Mouse (Mus musculus): Measurements from ENCODE around the gene Ptk7.
"Not testable (repeated sequence)": the region's sequence is repeated elsewhere in the genome, so short reads cannot be mapped to it uniquely, and the experiment has no call there.

Gene Ptk7

DNA sequence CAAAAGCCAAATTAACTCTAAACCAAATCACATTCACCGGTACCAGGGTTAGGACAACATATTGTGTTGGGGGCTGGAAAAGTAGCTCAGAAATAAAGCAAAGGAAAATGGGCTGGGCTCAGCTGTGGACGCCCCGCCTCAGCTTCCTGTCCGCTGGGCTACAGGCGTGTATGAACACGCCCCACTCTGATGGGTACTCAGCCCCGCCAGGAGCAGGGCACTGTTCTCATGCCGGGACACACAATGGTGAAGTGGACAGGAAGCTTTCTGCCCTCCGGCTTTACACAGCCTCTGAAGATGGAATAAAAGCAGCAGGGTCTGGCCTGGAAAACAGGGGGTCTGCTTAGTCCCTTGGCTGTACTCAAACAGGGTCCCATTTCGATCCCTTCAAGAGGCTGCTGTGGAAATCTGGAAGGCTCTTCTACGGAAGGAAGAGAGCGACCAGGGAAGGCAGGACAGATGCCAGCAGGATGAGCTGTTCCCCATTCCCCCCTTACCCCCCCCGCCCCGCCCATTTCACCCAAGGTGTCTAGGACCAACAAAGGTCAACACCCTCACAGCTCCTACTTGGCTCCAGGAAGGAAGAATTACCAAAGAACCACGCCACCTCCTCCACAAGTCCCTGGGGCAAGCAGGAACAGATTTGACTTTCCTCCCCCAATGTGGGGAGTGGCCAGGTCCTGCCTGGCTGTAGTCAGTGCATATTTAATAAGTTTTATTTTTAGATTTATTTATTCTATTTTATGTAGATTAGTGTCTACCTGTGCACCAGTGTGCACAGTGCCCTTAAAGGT lies 19.4 kb downstream of the Ptk7 start:
- no peak for DNase-seq (ENCODE audit: low spot score)

DNA sequence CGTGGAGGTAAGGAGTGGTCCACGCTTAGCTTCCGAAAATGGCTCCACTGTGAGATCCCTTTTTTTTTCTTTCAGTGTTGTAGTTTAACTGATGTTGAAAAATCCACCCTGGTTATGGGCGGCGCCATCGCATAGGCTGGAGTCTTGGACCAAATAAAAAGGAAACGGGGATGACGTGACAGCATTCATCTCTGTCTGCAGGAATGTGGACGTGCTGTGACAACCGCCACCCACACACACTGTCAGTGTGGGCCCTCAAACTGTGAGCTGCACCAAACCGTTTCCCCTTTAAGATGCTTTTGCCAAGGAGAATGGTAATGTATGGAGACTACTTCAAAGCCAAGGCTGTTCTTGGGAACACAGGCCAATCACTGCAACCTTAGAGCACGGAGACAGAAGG lies 23.3 kb downstream of the Ptk7 start:
- DNase-seq (ENCODE audit: low spot score): no peak

DNA sequence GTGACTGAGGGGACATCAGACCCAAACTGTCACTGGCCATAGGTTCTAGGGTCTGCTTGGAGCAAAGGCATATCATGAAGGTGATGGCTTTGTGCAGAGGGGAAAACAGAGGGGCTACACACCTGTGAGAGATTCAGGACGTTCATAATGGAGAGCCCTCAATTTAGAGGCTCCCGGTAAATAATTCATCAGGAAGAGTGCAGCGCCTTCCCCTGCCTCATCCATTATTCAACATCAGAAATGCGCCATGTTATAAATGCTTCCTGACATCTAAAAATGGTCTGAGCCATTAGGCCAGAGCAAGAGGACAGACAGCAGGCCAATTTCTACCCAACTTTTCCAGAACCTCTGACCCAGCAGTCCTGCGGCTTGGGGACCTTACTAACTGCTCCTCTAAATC lies 24.2 kb downstream of the Ptk7 start:
- DNase-seq (ENCODE audit: low spot score): no peak

DNA sequence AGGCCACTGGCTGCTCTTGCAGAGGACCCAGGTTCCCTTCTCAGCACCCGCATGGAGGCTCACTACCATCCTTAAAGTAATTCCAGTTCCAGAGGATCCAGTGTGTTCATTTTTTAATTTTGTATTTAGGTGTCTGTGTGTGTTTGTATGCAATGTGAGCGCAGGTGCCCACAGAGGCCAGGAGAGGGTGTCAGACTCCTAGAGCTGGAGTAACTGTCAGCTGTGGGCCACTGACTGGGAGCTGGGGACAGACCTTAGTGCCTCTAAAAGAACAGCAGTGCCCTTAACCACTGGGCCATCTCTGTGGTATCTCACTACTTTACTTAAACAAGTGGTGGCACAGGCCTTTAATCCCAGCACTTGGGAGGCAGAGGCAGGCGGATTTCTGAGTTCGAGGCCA lies 26.1 kb downstream of the Ptk7 start:
- DNase-seq (ENCODE audit: low spot score): no peak

DNA sequence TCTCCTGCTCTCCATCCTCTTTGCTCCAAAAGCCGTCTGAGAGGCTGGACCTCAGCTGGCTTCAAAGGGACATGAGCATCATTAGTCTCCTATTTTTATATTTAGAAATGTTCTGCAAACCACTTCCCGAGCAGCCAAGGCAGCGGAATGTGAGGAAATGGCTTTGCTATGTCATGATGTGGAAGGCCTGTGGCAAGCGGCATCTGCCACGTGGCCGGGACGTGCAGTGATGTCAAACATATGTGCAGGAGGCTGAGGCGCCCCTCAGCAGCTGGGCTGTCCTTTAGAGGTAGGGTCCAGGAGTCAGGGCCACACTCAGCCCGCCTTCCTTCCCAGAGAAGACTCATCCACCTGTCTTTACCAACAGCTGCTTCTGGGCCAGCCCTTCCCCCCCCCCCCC lies 27.1 kb downstream of the Ptk7 start:
- no peak for DNase-seq (ENCODE audit: low spot score)

DNA sequence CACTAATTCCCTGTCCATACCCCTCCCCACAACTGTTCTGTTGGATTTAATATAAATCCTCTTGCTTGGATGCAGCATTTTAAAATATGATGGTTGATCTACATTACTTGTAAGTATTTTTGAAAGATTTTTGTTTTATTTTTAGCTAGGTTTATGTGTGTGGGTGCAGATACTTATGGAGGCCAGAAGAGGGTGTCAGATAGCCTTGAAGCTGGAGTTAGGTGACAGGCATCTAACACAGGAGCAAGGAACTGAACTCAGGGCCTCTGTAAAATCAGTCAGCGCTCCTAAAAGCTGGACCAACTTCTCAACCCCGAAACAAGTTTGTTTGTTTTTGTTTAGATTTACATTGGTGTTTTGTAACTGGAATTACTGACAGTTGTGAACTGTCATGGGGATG lies 28.7 kb downstream of the Ptk7 start:
- no peak for DNase-seq (ENCODE audit: low spot score)

DNA sequence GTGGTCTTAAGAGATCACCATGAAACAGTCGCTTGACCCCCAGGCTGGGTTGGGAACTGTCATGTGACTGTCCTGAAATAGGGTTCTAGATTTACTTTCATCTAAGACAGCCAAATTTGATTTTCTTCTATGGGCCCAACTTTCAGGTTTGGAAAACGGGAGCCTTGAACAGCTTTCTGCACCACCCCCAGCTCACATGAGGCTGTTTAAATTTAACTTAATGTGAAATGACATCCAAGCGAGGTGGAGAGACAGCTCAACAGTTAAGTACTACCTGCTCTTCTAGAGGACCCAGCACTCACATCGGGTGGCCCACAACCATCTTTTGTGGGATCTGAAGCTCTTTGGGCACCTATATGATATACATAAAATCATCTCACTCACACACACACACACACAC lies 30.3 kb downstream of the Ptk7 start:
- no peak for DNase-seq (ENCODE audit: low spot score)

DNA sequence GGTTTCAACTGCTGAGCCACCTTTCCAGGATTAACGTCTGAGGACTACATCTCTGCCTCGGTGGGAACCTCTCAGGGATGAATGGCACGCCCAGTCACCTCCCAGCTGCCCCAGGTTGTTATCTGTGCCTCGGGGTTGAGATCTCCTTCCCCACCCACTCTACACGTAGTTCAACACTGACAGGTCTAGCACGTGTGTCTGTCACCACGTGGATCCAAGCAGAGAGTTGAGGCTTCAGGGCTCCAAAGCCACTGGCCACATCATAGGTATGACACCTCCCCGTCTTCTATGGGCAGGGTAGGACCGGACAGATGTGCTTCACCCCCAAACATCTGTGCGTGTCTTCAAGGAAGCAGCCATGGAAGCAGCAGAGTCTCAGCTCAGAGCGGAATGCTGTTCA lies 31.3 kb downstream of the Ptk7 start:
- no peak for DNase-seq (ENCODE audit: low spot score)

DNA sequence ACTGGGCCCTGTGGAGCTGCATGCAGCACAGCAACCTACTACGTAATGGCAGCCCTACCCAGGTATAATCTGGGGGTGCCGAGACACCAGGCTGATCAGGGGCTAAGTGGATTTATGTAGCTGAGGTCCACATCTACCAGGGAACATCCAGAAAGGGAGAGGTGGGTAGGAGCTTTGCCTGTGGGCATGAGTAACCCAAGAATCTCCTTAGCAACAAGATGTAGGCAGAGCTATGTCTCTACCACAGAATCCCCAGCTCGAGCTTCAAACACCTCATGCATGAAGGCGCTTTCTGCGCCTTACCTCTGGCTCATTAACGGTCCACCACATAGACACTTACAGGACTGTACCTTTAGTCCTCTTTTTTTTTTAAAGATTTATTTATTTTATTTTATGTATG lies 34.0 kb downstream of the Ptk7 start:
- no peak for DNase-seq (ENCODE audit: low spot score)

DNA sequence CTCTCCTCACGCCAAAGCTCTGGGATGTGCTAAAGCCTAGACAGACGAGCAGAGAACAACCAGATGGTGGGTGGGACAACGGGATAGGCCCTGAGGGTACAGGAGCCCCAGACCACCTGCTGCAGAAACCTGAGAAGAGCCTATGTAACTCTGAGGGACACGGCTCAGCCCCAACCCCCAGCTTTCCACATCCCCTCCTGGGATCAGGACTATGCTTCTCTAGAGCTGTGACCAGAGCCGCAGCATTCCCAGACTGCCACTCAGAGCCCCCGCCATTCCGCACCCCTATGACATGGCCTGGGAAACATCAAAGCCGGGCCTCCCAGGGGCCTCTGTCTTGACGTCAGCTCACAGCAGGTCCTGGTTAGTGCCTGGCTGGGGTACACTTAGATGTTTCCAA lies 34.7 kb downstream of the Ptk7 start:
- no peak for DNase-seq (ENCODE audit: low spot score)

DNA sequence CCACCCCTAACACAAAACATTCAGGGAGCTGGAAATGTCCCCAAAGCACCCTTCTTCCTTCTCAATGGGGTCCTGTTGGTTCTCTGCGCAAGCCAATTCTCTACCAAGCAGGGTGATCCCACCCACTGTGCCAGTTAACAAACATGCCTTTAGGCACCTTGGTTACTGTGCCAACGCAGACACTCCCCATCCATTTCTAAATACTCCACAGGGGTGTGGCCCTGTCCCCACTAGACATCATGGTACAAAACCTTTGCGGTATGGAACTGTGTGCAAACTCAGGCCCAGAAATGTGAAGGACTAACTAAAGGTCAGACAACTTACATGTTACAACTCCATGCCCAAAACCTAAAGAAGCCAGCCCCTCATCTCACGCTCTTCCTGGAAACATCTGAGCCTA lies 36.2 kb downstream of the Ptk7 start:
- DNase-seq (ENCODE audit: low spot score): no peak

DNA sequence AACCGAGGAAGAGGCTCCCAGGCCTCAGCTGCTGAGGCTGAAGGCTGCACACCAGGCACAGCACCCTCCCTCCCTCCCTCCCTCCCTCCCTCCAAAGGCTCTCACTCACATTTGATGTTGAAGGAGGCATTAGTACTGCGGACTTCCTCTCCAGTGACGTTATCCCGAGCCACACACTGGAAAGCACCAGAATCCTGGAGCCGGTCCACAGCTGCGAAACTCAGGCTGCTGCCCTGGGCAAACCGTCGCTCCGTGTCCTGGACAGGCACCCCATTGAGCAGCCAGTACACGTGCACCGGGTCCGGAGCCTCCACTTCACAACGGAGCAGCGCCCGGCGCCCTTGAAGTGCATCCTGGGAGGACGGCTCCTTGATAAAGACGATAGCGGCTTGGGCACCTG lies 37.9 kb downstream of the Ptk7 start:
- DNase-seq (ENCODE audit: low spot score): no peak

DNA sequence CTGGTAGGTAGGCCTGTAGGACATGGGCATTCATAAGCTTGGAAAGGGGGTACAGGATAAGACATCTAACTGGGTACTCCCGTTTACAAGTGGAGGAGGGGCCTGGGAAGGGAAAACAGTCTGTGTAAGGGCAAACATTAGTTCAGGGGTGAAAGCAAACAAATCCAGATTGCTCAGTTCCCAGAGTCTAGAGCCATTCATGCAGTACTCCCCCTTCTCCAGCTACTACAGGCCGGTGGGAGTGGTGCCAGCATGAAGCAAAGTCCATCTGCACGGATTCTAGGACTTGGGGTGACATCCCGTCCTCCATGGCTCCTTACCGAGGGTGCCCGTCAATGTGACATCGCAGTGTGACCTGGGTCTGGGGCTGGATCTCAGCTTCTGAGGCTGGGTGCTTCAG lies 38.9 kb downstream of the Ptk7 start:
- DNase-seq (ENCODE audit: low spot score): no peak

DNA sequence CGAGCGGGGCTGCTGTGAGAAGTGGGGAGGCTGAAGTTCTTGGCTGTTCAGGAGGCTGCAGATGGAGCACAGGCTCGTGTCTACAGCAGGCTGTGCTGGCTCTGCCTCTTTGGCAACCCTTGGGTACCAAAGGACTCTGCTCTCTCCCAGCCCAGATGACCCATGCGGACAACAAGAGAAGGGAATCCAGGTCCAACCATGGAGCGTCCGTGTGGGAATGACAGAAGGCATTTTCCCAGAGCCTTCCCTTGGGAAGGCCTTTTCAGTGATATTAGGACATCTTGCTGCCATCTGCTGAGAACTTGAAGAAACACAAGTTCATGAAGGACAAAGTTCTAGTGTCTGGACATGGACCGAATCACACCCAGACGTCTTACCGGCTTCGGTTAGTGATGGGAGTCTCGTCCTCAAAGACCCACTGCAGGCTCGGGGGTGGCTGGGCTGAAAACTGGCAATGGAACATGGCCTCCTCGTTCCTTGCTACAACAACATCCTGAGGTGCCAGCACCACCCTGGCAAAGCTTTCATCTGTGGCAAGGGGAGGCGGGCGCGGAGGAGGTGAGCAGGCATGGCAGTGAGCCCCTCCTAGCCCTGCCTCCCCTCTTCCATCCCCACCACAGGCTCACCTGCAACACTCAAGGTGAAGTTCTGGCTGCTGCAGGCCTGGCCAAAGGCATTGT lies 39.5 kb downstream of the Ptk7 start:
- DNase-seq (ENCODE audit: low spot score): no peak

DNA sequence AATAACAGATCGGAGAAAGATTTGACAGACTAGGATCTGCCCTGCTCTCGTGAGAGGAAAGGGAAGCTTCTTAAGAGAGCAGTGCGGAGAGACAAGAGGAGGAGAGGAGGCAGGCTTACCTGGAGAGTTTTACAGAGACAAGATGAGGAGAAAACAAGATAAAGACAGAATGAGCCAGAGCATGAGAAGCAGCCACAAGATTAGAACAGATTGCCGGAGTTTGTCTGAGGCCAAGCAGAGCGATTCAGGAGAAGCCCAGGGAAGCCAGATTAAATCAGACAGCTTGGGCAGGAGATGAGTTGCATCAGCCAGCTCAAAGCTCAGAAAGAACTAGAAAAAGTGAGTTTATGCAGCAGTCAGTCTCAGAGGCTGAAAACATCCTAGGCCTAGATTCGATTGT lies 40.4 kb downstream of the Ptk7 start:
- DNase-seq (ENCODE audit: low spot score): no peak

DNA sequence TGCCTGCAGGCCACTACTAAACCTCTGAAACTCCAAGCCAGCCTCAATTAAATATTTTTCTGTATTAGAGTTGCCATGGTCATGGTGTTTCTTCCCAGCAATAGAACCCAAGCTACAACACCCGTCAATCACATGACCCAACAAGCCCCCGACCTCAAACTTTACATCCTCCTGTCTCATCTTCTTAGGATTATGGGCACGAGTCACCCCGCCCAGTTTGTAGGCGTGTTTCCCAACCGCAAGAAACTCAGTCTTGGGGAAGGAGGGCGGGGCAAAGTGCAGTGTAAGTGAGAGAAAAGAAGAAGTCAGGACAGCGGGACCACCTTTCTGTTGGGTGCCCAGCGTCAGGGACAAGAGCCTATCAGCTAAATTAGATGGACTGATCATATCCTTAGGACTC lies 41.1 kb downstream of the Ptk7 start:
- no peak for DNase-seq (ENCODE audit: low spot score)

DNA sequence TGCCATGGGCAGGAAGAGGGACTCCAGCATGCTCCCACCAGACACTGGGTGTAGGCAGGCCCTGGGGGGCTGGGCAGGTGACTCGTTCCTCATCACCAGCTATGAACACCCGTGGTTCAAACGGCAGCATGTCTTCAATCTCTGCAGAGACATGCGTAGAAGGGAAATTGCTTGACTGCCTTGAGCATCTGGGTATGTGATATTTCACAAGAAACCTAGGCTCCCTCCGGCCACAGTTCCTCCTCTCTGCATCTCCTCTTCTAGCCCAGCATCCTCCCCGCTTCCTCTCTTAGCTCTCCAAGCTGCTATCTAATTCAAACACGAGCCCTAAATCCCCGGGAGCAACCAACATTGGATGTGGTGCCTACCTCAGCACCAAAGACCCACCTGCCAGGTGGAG lies 43.0 kb downstream of the Ptk7 start:
- no peak for DNase-seq (ENCODE audit: low spot score)

DNA sequence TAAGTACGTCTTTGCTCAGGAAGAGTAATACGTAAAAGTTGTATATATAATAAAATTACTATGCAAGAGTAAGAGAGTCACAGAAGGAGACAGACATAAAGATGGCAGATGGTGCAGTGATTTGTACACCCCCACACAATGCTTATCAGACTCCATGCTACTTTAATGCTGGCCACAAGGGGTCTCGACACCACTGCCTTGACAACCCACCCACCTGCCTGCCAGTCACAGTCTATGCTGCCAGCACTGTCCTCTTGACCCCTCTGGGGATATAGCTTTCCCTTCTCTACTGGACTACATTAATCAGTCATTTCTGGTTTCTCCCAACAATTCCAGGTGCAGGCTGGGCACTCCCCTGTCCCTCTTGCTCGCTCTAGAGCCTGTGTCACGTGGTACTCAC lies 50.7 kb downstream of the Ptk7 start:
- DNase-seq (ENCODE audit: low spot score): no peak

DNA sequence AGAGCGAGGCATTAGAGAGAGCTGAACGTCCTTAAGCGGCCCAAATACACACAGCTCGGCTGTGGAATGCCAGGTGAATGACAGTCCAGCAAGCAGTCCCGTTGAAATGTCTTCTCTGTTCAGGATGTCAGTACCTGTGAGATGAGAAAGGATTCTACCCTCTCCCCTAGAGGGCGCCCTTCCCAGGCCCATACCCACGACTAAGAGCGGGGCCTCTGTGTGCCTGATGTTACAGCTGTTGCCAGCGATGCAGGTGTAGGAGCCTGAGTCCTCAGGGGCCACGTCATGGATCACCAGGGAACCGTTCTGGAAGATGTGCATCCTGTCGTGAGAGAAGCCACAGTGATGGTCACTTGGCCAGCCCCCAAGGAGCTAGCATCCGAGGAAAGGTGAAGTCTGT lies 53.2 kb downstream of the Ptk7 start:
- DNase-seq (ENCODE audit: low spot score): no peak

DNA sequence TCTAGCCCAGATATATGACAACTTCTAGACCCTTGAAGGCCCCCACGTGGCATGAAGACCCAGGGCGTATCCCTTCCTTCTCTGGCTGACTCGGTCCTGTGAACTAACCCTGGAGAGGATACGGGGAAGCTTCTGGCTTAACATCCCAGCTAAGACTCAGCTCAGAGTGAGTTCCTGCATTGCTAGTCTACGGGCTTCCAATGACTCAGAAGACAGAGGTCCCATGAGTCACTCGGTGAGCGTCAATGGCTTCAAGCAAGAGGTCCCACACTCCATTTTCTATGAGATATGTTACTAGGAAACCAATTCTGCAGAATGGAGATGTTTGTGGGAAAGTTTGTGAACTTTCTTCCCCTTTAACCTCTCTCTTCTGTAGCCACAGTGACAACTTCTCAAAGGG lies 54.8 kb downstream of the Ptk7 start:
- DNase-seq (ENCODE audit: low spot score): no peak

DNA sequence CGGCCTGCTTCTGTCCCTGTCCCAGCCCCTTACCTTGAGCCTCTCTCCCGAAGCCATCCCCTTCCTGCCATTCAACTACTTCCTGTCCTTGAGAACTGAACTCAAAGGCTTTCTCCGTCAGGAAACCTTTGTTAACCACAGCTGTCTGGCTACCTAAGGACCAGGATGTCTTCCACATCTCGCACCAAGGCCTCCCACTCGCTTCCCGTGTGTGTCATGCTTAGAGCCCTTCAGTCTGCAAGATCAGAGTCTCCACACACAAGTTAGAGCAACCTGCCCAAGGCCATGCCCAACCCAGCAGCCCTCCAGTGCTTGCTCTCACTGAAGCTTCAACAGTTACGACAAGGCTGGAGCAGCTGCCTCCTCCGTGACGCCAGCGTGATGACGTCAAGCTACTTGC lies 58.3 kb downstream of the Ptk7 start:
- DNase-seq (ENCODE audit: low spot score): no peak

DNA sequence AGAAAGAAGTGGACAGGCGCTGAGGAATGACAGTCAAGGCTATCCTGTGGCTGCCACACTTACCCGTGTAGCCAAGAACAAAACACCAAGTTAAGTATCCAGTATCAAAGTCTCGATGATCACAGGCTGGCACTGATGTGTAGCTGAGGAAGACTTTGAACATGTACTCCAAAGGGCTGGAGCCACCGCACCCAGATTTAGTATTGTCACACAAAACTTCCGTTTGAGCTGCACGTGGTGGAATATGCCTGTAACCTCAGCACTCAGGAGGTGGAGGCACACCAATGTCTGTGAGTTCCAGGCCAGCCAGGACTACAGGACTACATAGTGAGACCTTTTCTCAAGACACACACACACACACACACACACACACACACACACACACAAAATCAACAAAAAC lies 70.2 kb downstream of the Ptk7 start:
- no peak for DNase-seq (ENCODE audit: low spot score)

DNA sequence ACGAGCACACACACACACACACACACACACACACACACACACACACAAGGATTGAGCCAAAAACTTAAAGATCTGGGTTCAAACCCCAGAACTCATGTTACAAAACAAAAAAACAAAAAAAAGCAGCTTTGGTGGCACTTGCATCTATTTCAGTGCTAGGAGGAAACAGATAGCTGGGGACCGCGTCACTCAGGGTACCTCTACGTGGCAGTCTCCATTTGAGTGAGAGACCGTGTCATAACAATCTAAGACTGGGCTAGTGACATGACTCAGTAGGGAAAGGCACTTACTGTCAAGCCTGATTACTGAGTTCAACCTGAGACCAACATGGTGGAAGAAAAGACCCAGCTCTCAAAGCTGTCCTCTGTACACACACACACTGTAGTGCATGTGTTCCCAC lies 71.2 kb downstream of the Ptk7 start:
- no peak for DNase-seq (ENCODE audit: low spot score)

DNA sequence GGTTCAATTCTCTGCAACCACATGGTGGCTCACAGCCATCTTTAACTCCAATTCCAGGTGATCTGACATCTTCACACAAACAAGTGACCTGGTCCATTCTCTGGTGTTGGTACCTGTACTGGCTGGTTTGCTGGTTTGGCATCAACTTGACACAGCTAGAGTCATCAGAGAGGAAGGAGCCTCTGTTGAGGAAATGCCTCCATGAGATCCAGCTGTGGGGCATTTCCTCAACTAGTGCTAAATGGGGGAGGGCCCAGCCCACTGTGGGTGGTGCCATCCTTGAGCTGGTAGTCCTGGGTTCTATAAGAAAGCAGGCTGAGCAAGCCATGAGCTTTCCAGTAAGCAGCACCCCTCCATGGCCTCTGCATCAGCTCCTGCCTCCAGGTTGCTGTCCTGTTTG lies 72.0 kb downstream of the Ptk7 start:
- not testable (repeated sequence) for DNase-seq (ENCODE audit: low spot score)

Data from left cerebral cortex, adult 11 months (tissue).